Mouse (Mus musculus) olfactory bulb, adult 2 months (tissue): ENCODE data around the gene Lrrc4c. TPM values are rescaled to one million over a fixed set of nuclear protein-coding genes. Genes with fewer than 3 reads are reported as not detected.

Source experiments
- H3K27ac ChIP-seq: fragments of 200-500 bp; 2 replicates; pipeline ENCODE4 v1.5.1; 2012; ENCODE audit warnings: low read depth, low read length; ENCODE audit not compliant: insufficient read depth
- H3K4me1 ChIP-seq: fragments of 200-500 bp; 2 replicates; pipeline ENCODE4 v1.6.1; 2012; ENCODE audit warnings: low read length; ENCODE audit not compliant: control insufficient read depth, insufficient read depth
- H3K4me3 ChIP-seq: fragments of 200-500 bp; 2 replicates; pipeline ENCODE4 v1.5.1; 2012; ENCODE audit warnings: mild to moderate bottlenecking, low read depth, low read length, moderate library complexity; ENCODE audit not compliant: insufficient read depth
- CTCF ChIP-seq: fragments of 200-500 bp; IDR thresholded peaks from 2 replicates; pipeline ENCODE4 v1.5.1; 2012; ENCODE audit warnings: low read depth, mild to moderate bottlenecking, low read length, moderate library complexity; ENCODE audit not compliant: insufficient read depth
- POLR2A ChIP-seq: fragments of 200-500 bp; IDR thresholded peaks from 2 replicates; pipeline ENCODE4 v1.6.1; 2012; ENCODE audit warnings: mild to moderate bottlenecking, low read depth, low read length, moderate library complexity; ENCODE audit not compliant: insufficient read depth
- WGBS: fragments of 180-500 bp; shearing (Covaris S2); methylation state at CpG from one replicate; pipeline ENCODE4 v1.1.7; 2018; 5-methylcytosine and 5-hydroxymethylcytosine counted together
- polyA plus RNA-seq: library from polyadenylated mRNA; stranded (reverse); fragments of >200 nt; gene quantifications from 2 replicates; pipeline ENCODE4 v1.2.4, GENCODE M21; 2012; ENCODE audit warnings: low replicate concordance; ENCODE audit not compliant: missing spikeins, insufficient read depth, insufficient read length

Gene Lrrc4c
- polyA plus RNA-seq, 1 experiment, result not detected

- no peak overlapping the region for H3K27ac ChIP-seq
- H3K4me3 ChIP-seq, result no peak overlapping the region
- TF ChIP-seq POLR2A (no peak), CTCF (no peak)
- 84% methylated on average over 2 of the region's 2 CpGs for WGBS
- H3K4me1 ChIP-seq, result no peaks in the 10 kb centered on the region
Measured at GRCm38 (mm10) chr2:97103398-97104162, 785.6 kb downstream of the Lrrc4c start.

DNA sequence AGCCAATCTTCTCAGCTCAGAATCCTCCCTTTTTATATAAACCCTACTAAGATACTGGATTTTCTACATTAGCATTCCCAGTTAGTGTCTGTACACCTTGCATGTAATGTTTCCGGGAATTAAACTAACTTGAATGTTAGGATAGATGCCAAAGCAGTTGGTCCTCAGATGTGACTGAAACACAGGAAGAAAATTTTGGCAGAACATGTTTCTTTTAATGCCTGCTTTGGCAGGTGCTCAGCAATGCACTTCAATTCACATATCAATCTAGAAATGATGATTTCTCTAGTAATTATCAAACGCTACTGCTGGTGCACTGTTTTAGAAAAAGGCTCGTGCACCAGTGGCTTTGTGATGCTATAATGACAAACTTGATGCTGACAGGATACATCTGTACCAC, 806.3 kb downstream of the Lrrc4c start:
- Histone ChIP-seq H3K4me3 (no peak overlapping the region), H3K27ac (no peak overlapping the region), H3K4me1 (no peaks in the 10 kb centered on the region)
- TF ChIP-seq POLR2A (no peak), CTCF (no peak)
- 66% methylated on average over 3 of the region's 3 CpGs for WGBS

- Histone ChIP-seq H3K4me3 (no peak overlapping the region), H3K4me1 (no peaks in the 10 kb centered on the region), H3K27ac (no peak overlapping the region)
- no peak for TF ChIP-seq CTCF
- TF ChIP-seq POLR2A, result no peak
- 77% methylated on average over 3 of the region's 3 CpGs for WGBS
Measured at GRCm38 (mm10) chr2:97138454-97138853, 820.5 kb downstream of the Lrrc4c start.

DNA sequence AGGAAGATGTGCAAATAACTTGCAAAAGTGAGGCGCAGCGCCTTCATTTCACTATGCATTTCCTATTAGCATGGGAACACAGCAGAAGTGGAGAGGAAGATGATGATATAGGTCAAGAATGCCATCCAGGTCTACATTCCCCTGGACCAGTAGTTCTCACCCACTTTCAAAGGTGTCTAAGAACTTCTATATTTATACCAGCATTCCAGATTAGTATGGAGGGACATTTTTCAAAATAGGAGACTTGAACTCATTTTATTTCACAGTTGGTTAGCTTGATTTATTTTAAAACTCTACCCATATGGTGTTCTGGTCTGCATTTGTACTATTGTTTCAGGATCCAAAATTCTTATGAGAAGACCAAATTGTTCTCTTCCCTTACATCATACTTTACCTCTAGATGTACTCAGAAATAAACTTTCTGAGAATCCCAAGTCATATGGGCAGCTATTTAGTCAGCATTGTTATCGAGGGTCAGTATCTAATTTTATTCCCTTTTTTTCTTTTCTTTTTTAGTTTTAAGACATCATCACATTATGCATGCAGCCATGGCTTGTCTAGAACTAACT, 833.7 kb downstream of the Lrrc4c start:
- TF ChIP-seq POLR2A (no peak), CTCF (no peak)
- no peak overlapping the region for H3K4me3 ChIP-seq
- no peaks in the 10 kb centered on the region for H3K4me1 ChIP-seq
- 97% methylated on average over 3 of the region's 3 CpGs for WGBS
- no peak overlapping the region for H3K27ac ChIP-seq

DNA sequence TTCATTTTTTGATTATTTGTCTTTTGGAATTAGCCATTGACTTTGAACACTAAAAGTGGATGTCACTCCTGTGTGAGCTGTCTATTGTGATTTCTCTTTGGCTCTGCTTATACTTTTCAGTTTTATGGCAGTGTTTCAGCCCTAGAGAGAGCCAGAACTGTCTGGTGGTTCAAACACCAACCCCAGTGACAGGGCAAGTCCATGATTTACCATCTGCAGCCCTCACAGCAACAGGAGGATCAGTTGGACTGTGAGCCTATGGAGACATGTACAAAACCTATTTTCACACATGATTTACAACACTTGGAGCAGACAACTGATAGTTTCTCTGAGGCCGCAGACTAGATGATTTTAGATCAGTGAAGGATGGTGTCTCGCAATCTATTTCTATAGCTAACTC, 847.8 kb downstream of the Lrrc4c start:
- Histone ChIP-seq H3K27ac (no peak overlapping the region), H3K4me3 (no peak overlapping the region), H3K4me1 (no peaks in the 10 kb centered on the region)
- 97% methylated on average over 2 of the region's 2 CpGs for WGBS
- TF ChIP-seq POLR2A, result no peak
- no peak for TF ChIP-seq CTCF

DNA sequence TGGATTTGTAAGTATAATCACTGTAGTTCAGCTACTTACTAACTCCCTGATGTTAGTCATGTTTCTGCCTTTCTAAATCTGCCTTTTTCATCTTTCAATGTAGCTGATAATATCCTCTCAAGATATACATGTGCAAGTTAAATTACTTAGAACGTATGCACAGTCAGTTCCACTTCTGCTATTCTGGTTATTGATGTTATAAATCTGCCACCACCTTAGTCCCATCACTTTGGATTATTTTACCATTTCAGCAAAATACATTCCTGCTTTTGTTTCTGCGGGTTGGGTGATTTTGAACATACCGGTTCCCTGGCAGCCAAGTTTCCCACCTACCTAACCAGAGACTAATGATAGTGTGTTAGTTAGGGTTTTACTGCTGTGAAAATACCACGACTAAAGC, 860.4 kb downstream of the Lrrc4c start:
- no peak overlapping the region for H3K27ac ChIP-seq
- H3K4me3 ChIP-seq, result no peak overlapping the region
- no peaks in the 10 kb centered on the region for H3K4me1 ChIP-seq
- TF ChIP-seq POLR2A (no peak), CTCF (no peak)
- WGBS, result 84% methylated on average over 4 of the region's 4 CpGs

DNA sequence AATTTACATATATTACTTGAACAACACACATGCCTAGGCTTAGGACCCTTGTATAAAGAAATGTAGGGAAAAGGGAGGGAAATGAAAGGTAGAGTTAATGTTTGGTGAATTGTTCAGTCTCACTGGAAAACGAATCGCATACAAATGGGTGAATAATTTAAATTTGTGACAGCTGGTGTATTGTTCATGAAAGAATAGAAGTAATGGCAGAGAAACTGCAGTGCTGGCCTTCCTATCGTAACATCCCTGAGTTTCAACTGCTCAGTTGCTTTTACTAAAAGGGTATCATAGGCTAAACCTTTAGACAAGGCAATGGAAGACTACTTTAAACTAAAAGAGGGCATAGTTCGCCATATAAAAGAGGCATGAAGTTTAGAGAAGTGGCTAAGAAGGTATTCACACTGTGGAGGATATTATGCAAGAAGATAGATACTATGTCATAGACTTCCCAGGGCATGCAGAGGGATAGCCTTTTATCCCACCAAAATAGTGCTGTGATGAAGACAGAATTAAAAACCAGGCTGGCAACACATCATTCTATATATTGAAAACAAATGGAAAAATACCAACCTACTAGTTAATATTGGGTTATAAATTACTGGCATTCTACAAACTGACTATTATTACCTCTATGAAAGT, 879.1 kb downstream of the Lrrc4c start:
- Histone ChIP-seq H3K4me1 (no peaks in the 10 kb centered on the region), H3K27ac (no peak overlapping the region), H3K4me3 (no peak overlapping the region)
- TF ChIP-seq POLR2A (no peak), CTCF (no peak)
- 61% methylated on average over 4 of the region's 4 CpGs for WGBS

DNA sequence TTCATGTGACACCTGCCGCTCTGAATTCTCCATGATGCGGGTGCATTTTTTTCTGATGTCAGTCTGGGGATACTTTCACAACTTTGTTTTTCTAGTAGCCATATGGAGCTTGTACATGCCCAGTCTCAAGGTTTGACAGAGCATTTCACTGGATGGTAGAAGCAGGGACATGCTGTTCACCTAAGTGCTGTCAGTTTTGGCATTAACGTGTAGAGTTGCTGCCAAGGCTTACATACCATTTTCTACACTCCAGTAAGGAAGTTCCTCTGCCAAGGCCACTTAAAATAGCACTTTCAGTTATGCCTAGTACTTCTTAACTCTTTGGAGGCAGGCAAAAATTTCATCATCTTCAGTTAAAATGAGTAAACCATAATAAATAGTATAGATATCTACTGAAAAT, 915.0 kb downstream of the Lrrc4c start:
- H3K4me3 ChIP-seq, result no peak overlapping the region
- H3K27ac ChIP-seq, result no peak overlapping the region
- TF ChIP-seq POLR2A, result no peak
- no peak for TF ChIP-seq CTCF
- H3K4me1 ChIP-seq, result no peaks in the 10 kb centered on the region
- 83% methylated on average over 3 of the region's 3 CpGs for WGBS

DNA sequence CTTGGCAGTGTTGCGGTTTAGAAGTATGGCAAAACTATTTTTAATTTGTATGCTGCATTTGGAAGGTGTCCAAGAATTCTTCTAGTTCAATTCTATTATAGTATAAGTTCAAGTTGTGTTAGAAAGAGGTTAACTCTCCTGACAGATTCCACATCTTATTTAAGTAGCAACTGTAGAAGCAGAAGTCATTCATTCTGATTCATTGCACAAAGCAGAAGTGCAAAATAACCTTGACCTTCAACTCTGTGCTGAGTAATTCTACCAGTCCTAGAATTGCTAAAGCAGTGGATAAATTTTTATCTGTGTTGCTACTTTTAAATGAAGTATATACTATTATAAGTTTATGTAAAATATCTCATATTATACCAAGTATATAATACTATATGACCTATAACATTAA, 916.1 kb downstream of the Lrrc4c start:
- 91% methylated on average over 1 of the region's 1 CpGs for WGBS
- Histone ChIP-seq H3K4me1 (no peaks in the 10 kb centered on the region), H3K27ac (no peak overlapping the region), H3K4me3 (no peak overlapping the region)
- no peak for TF ChIP-seq POLR2A
- TF ChIP-seq CTCF, result no peak
